Mouse (Mus musculus) MEL (cell line): ENCODE data around the gene Gpr162.

Experiments
- CTCF ChIP-seq, 3 experiments: IDR thresholded peaks in 2 of 3; conservative IDR thresholded peaks in 1 of 3; 2 replicates each; pipeline ENCODE4 v1.5.1; 2011 to 2012; ENCODE audit warnings: low read length in 3 of 3, low read depth in 2 of 3, mild to moderate bottlenecking in 2 of 3, improper control_type of control experiment in 1 of 3, inconsistent platforms in 1 of 3, mixed read lengths in 1 of 3, moderate library complexity in 1 of 3; ENCODE audit not compliant: control insufficient read depth in 1 of 3, insufficient read depth in 1 of 3, poor library complexity in 1 of 3, severe bottlenecking in 1 of 3
- E2F4 ChIP-seq: IDR thresholded peaks from 2 replicates; pipeline ENCODE4 v1.6.1; 2011; ENCODE audit warnings: low read depth, low read length, improper control_type of control experiment, borderline replicate concordance
- EP300 ChIP-seq, 2 experiments: IDR thresholded peaks; 2 replicates each; pipeline ENCODE4 v1.6.1; 2011; ENCODE audit warnings: improper control_type of control experiment in 2 of 2, low read length in 2 of 2, low read depth in 1 of 2, mild to moderate bottlenecking in 1 of 2
- MAFK ChIP-seq: IDR thresholded peaks from 2 replicates; pipeline ENCODE4 v1.6.1; 2011; ENCODE audit warnings: low read depth, mild to moderate bottlenecking, low read length, improper control_type of control experiment, borderline replicate concordance
- MAX ChIP-seq: IDR thresholded peaks from 2 replicates; pipeline ENCODE4 v1.6.1; 2011; ENCODE audit warnings: low read length, improper control_type of control experiment
- MYC ChIP-seq: IDR thresholded peaks from 2 replicates; pipeline ENCODE4 v1.6.1; 2011; ENCODE audit warnings: low read depth, mild to moderate bottlenecking, low read length, improper control_type of control experiment, moderate library complexity
- TBP ChIP-seq: IDR thresholded peaks from 2 replicates; pipeline ENCODE4 v1.8.0; 2011; ENCODE audit warnings: low read depth, low read length, improper control_type of control experiment
- TCF12 ChIP-seq: IDR thresholded peaks from 2 replicates; pipeline ENCODE4 v1.6.1; 2014; ENCODE audit warnings: low read depth, mild to moderate bottlenecking, inconsistent platforms, low read length, improper control_type of control experiment, moderate library complexity
- UBTF ChIP-seq: IDR thresholded peaks from 2 replicates; pipeline ENCODE4 v1.6.1; 2012; ENCODE audit warnings: low read depth, mild to moderate bottlenecking, inconsistent platforms, low read length, improper control_type of control experiment, moderate library complexity, borderline replicate concordance; ENCODE audit not compliant: insufficient read depth
- USF2 ChIP-seq, 2 experiments: IDR thresholded peaks; 2 replicates each; pipeline ENCODE4 v1.6.1; 2011 to 2012; ENCODE audit warnings: improper control_type of control experiment in 2 of 2, low read length in 2 of 2, borderline replicate concordance in 1 of 2, inconsistent platforms in 1 of 2, low read depth in 1 of 2, mild to moderate bottlenecking in 1 of 2; ENCODE audit not compliant: insufficient read depth in 1 of 2
- ZC3H11A ChIP-seq: IDR thresholded peaks from 2 replicates; pipeline ENCODE4 v1.6.1; 2012; ENCODE audit warnings: low read depth, mild to moderate bottlenecking, inconsistent platforms, low read length, improper control_type of control experiment

- TF ChIP-seq CTCF (IDR thresholded peaks at IDR 0.05 in 2 of 3, conservative IDR thresholded peaks at IDR 0.05 in 1 of 3; ENCODE audit: control insufficient read depth in 1 of 3, insufficient read depth in 1 of 3, low read depth in 2 of 3, low read length in 3 of 3, poor library complexity in 1 of 3, severe bottlenecking in 1 of 3) = no peak
- peak; percentile 55; the same call in 1 of the 2 replicates for TF ChIP-seq TCF12
- no peak for TF ChIP-seq ZC3H11A
- TF ChIP-seq MYC = peak; percentile 91
- no peak for TF ChIP-seq MAFK
- TF ChIP-seq EP300 (IDR thresholded peaks at IDR 0.05; ENCODE audit: low read depth in 1 of 2, low read length in 2 of 2) = no peak
- TF ChIP-seq UBTF = no peak
- peak; percentile 81 for TF ChIP-seq MAX
- TF ChIP-seq USF2 (IDR thresholded peaks at IDR 0.05; ENCODE audit: borderline replicate concordance in 1 of 2, insufficient read depth in 1 of 2, low read depth in 1 of 2, low read length in 2 of 2) = no peak
- TF ChIP-seq E2F4 = no peak
- peak; percentile 9 for TF ChIP-seq TBP
Observed at GRCm38 (mm10) chr6:124828868-124829798, 34.6 kb downstream of the Gpr162 start, which contains the start of the genes Usp5 and Cdca3.
